22 mouse cellular contexts compared by ENCODE assay signal in the genomic region with DNA sequence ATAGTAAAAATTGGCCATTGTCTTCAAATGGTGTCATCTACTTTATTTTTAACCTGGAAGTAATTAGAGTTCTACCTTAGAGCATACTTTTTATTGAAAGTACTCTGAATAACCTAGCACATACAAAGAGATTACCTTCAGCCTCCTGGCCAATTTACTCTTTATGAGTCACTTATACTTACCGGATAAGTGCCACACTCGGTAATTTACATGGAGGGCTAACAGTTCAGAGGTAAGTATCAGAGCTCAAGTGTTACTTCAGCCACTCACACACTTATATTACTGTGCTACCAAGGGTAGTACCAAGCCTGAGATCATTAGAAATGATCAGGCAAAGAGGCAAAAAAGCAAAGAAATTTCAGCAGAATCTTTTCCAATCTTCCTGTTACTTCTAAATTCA.
DNase-seq lines count a peak whose midpoint lies in the region; ATAC-seq and TF ChIP-seq lines count a peak whose summit lies in the region.
"Had no signal": no experiment of that assay in that cellular context is flagged by ENCODE, and none has a peak within 500 bp of the region (broad histone marks: within the 10 kb centered on the region; RNA-seq: fewer than 3 reads in every experiment).

No protein-coding gene starts in this region.

- H3K27me3 ChIP-seq in lung, postnatal 0 days (replicated peaks; ENCODE audit: insufficient read depth, low read length), result no peaks in the 10 kb centered on the region
- no peaks in the 10 kb centered on the region for H3K27me3 ChIP-seq in neural tube, embryonic 15.5 days (replicated peaks)
- no peaks in the 10 kb centered on the region for H3K27me3 ChIP-seq in limb, embryonic 10.5 days (ENCODE audit: low read depth, poor library complexity, severe bottlenecking)
- H3K27me3 ChIP-seq: CH12.LX had no signal

- H3K9me3 ChIP-seq in lung, postnatal 0 days (ENCODE audit: low read length), result no peaks in the 10 kb centered on the region
- H3K9me3 ChIP-seq in neural tube, embryonic 15.5 days (replicated peaks), result no peaks in the 10 kb centered on the region
- H3K9me3 ChIP-seq in limb, embryonic 10.5 days (replicated peaks), result 0 out of 2 replicates have a peak, but pooled peaks cover 2% of the 10 kb centered on the region
- H3K9me3 ChIP-seq: G1E had no signal

- no peak overlapping the region for H3K4me3 ChIP-seq in lung, postnatal 0 days (ENCODE audit: low read depth, low read length)
- H3K4me3 ChIP-seq in neural tube, embryonic 15.5 days (replicated peaks), result no peak overlapping the region
- H3K4me3 ChIP-seq in limb, embryonic 10.5 days, result no peak overlapping the region

- WGBS in lung, postnatal 0 days, result 63% methylated on average over 2 of the region's 2 CpGs
- 73% methylated on average over 2 of the region's 2 CpGs for WGBS in neural tube, embryonic 15.5 days
- 77% methylated on average over 2 of the region's 2 CpGs for WGBS in limb, embryonic 10.5 days

- no peak for TF ChIP-seq CTCF in lung, postnatal 0 days (IDR thresholded peaks at IDR 0.05)

- no peaks in the 10 kb centered on the region for H3K36me3 ChIP-seq in lung, postnatal 0 days (ENCODE audit: insufficient read depth, low read length)
- no peaks in the 10 kb centered on the region for H3K36me3 ChIP-seq in neural tube, embryonic 15.5 days
- no peaks in the 10 kb centered on the region for H3K36me3 ChIP-seq in limb, embryonic 10.5 days
- H3K36me3 ChIP-seq: G1E had no signal

- no peak overlapping the region for H3K27ac ChIP-seq in lung, postnatal 0 days (ENCODE audit: low read length)
- H3K27ac ChIP-seq in neural tube, embryonic 15.5 days (replicated peaks), result no peak overlapping the region
- H3K27ac ChIP-seq in limb, embryonic 10.5 days, result peak overlapping the region; percentile 68; the same call in 1 of the 2 replicates

- H3K4me2 ChIP-seq in lung, postnatal 0 days (replicated peaks; ENCODE audit: low read depth, low read length), result no peak overlapping the region
- H3K4me2 ChIP-seq in neural tube, embryonic 15.5 days, result no peak overlapping the region

- peak; percentile 61 for DNase-seq in lung, postnatal 0 days (ENCODE audit: low spot score)
- no peak for DNase-seq in lung, adult 18-20 months
- DNase-seq in lung, postnatal 36 days, result peak; percentile 5
- no peak for DNase-seq in lung, postnatal 10 days
- DNase-seq in neural tube, embryonic 10.5 days (ENCODE audit: extremely low spot score, low spot score), result no peak
- no peak for DNase-seq in limb, embryonic 10.5 days (ENCODE audit: low spot score)
- no peak for DNase-seq in retina, embryonic 14.5 days (ENCODE audit: low spot score)
- DNase-seq: adrenal gland, adult 2 months; adrenal gland, adult 8-10 months; adrenal gland, postnatal 10 days; adrenal gland, postnatal 14 days; adrenal gland, postnatal 25 days; adrenal gland, postnatal 36 days; B cell, adult 2 months; cerebellum, adult 11 months; cerebellum, adult 11-12 months had no signal

- peak; percentile 62 for ATAC-seq in lung, postnatal 0 days
- ATAC-seq in neural tube, embryonic 15.5 days (ENCODE audit: low FRiP score), result 0 out of 2 replicates have a peak, but pooled peaks have one; percentile 14
- ATAC-seq: activated CD4-positive, CD25-positive, alpha-beta regulatory T cell, adult 4 months; CD4-positive, CD25-positive, alpha-beta regulatory T cell, adult 4 months; Patski had no signal

- no peaks in the 10 kb centered on the region for H3K4me1 ChIP-seq in lung, postnatal 0 days (ENCODE audit: insufficient read depth, low read depth, low read length)
- no peaks in the 10 kb centered on the region for H3K4me1 ChIP-seq in neural tube, embryonic 15.5 days
- H3K4me1 ChIP-seq in limb, embryonic 10.5 days, result peaks cover 9% of the 10 kb centered on the region; the same call in 1 of the 2 replicates

- TF ChIP-seq EP300 in lung, postnatal 0 days (IDR thresholded peaks at IDR 0.05), result no peak

- H3K9ac ChIP-seq in lung, postnatal 0 days (replicated peaks; ENCODE audit: low read depth), result no peak overlapping the region
- no peak overlapping the region for H3K9ac ChIP-seq in neural tube, embryonic 15.5 days (replicated peaks)

Comparison
In these comparisons a context has a peak if more than half of its experiments do, and no peak if none do; other contexts are left out.
1. DNase-seq: peak in lung, postnatal 0 days (single experiment) and lung, postnatal 36 days (single experiment); none in lung, adult 18-20 months (0 of 2), lung, postnatal 10 days (single experiment), neural tube, embryonic 10.5 days (single experiment), limb, embryonic 10.5 days (single experiment) and retina, embryonic 14.5 days (single experiment).